Mouse (Mus musculus) intestine, postnatal 0 days (tissue): Measurements from ENCODE around the gene Ubap2. TPM values are rescaled to one million over a fixed set of nuclear protein-coding genes. Genes with fewer than 3 reads are reported as not detected.
A peak's percentile ranks its signal among the peaks of the same experiment; 100 is the strongest.

Experiments used
- ATAC-seq: fragments of 200-750 bp; cut with Nextera tagmentation; 2 replicates; pipeline ENCODE4 v1.8.0; 2017; ENCODE audit warnings: mild to moderate bottlenecking, moderate TSS enrichment, moderate library complexity
- H3K27ac ChIP-seq: fragments of 300-500 bp; sonication (generic); 2 replicates; pipeline ENCODE4 v1.5.1; 2014; ENCODE audit warnings: mild to moderate bottlenecking, low read depth, low read length, moderate library complexity
- H3K27me3 ChIP-seq: fragments of 300-500 bp; sonication (generic); replicated peaks from 2 replicates; pipeline ENCODE4 v1.6.1; 2014; ENCODE audit warnings: low read length, mixed read lengths; ENCODE audit not compliant: control insufficient read depth, insufficient read depth
- H3K36me3 ChIP-seq: fragments of 300-500 bp; sonication (generic); 2 replicates; pipeline ENCODE4 v1.6.1; 2014; ENCODE audit warnings: mild to moderate bottlenecking, moderate library complexity; ENCODE audit not compliant: control insufficient read depth, insufficient read depth
- H3K4me1 ChIP-seq: fragments of 300-500 bp; sonication (generic); replicated peaks from 2 replicates; pipeline ENCODE4 v1.6.1; 2014; ENCODE audit warnings: antibody characterized with exemption, low read length, mixed read lengths; ENCODE audit not compliant: control insufficient read depth, insufficient read depth
- H3K4me2 ChIP-seq: fragments of 300-500 bp; sonication (generic); replicated peaks from 2 replicates; pipeline ENCODE4 v1.6.1; 2014; ENCODE audit warnings: low read depth, mild to moderate bottlenecking, moderate library complexity
- H3K4me3 ChIP-seq: fragments of 300-500 bp; sonication (generic); 2 replicates; pipeline ENCODE4 v1.5.1; 2014; ENCODE audit warnings: low read depth, low read length
- H3K9ac ChIP-seq: fragments of 300-500 bp; sonication (generic); 2 replicates; pipeline ENCODE4 v1.6.1; 2014; ENCODE audit warnings: mild to moderate bottlenecking, low read depth, low read length
- H3K9me3 ChIP-seq: fragments of 300-500 bp; sonication (generic); 2 replicates; pipeline ENCODE4 v1.6.1; 2016; ENCODE audit warnings: mixed run types; ENCODE audit not compliant: control insufficient read depth
- CTCF ChIP-seq: sonication (generic); IDR thresholded peaks from 2 replicates; pipeline ENCODE4 v1.5.1; 2016; ENCODE audit warnings: low read depth, mild to moderate bottlenecking, control low read depth, antibody characterized with exemption, moderate library complexity
- WGBS: fragments of 180-500 bp; shearing (Covaris S2); extraction: QIAGEN DNeasy Blood & Tissue Kit; methylation state at CpG from one replicate; pipeline ENCODE4 v1.1.7; 2014; 5-methylcytosine and 5-hydroxymethylcytosine counted together
- polyA plus RNA-seq: library from polyadenylated mRNA; unstranded; fragments of >200 nt; fragmentation: Nextera tagmentation; extraction: Ambion mirVana; gene quantifications from 2 replicates; pipeline ENCODE4 v1.2.1, GENCODE M21; 2015

Ubap2 gene
- polyA plus RNA-seq, 1 experiment from 2014 or later = 15.3 TPM

GRCm38 (mm10) chr4:41189809-41190208 lies 85.1 kb downstream of the Ubap2 start:
- no peak overlapping the region for H3K4me2 ChIP-seq
- 84% methylated on average over 2 of the region's 2 CpGs for WGBS
- no peak overlapping the region for H3K27ac ChIP-seq
- no peaks in the 10 kb centered on the region for H3K9me3 ChIP-seq
- H3K27me3 ChIP-seq = no peaks in the 10 kb centered on the region
- no peaks in the 10 kb centered on the region for H3K4me1 ChIP-seq
- peaks cover 41% of the 10 kb centered on the region for H3K36me3 ChIP-seq
- TF ChIP-seq CTCF = no peak
- H3K9ac ChIP-seq = no peak overlapping the region
- no peak overlapping the region for H3K4me3 ChIP-seq
- no peak for ATAC-seq

GRCm38 (mm10) chr4:41179825-41180725 lies 94.9 kb downstream of the Ubap2 start:
- TF ChIP-seq CTCF = no peak
- no peaks in the 10 kb centered on the region for H3K27me3 ChIP-seq
- H3K36me3 ChIP-seq = peaks cover 34% of the 10 kb centered on the region
- no peak overlapping the region for H3K4me3 ChIP-seq
- H3K4me1 ChIP-seq = no peaks in the 10 kb centered on the region
- no peak overlapping the region for H3K27ac ChIP-seq
- 79% methylated on average over 15 of the region's 15 CpGs for WGBS
- no peaks in the 10 kb centered on the region for H3K9me3 ChIP-seq
- H3K4me2 ChIP-seq = no peak overlapping the region
- no peak for ATAC-seq
- no peak overlapping the region for H3K9ac ChIP-seq

- H3K4me3 ChIP-seq = no peak overlapping the region
- H3K27ac ChIP-seq = no peak overlapping the region
- TF ChIP-seq CTCF = no peak
- H3K4me2 ChIP-seq = no peak overlapping the region
- no peaks in the 10 kb centered on the region for H3K9me3 ChIP-seq
- ATAC-seq = no peak
- WGBS = 82% methylated on average over 2 of the region's 2 CpGs
- H3K27me3 ChIP-seq = no peaks in the 10 kb centered on the region
- H3K9ac ChIP-seq = no peak overlapping the region
- H3K36me3 ChIP-seq = peaks cover 24% of the 10 kb centered on the region
- no peaks in the 10 kb centered on the region for H3K4me1 ChIP-seq
Observed at GRCm38 (mm10) chr4:41174631-41175030, 100.3 kb downstream of the Ubap2 start.

- Histone ChIP-seq H3K4me3 (no peak overlapping the region), H3K36me3 (peaks cover 22% of the 10 kb centered on the region), H3K27me3 (no peaks in the 10 kb centered on the region), H3K27ac (no peak overlapping the region), H3K9me3 (no peaks in the 10 kb centered on the region), H3K9ac (no peak overlapping the region), H3K4me1 (no peaks in the 10 kb centered on the region), H3K4me2 (no peak overlapping the region)
- no peak for ATAC-seq
- TF ChIP-seq CTCF = peak; percentile 22; the same call in 1 of the 2 replicates
- WGBS = 68% methylated on average over 2 of the region's 2 CpGs
Observed at GRCm38 (mm10) chr4:41170970-41171369, 104.0 kb downstream of the Ubap2 start.

GRCm38 (mm10) chr4:41165693-41166475 lies 109.1 kb downstream of the Ubap2 start:
- H3K27ac ChIP-seq = no peak overlapping the region
- peaks cover 13% of the 10 kb centered on the region for H3K36me3 ChIP-seq
- no peaks in the 10 kb centered on the region for H3K9me3 ChIP-seq
- peak; percentile 80 for TF ChIP-seq CTCF
- H3K4me3 ChIP-seq = no peak overlapping the region
- H3K9ac ChIP-seq = no peak overlapping the region
- H3K27me3 ChIP-seq = no peaks in the 10 kb centered on the region
- H3K4me2 ChIP-seq = no peak overlapping the region
- H3K4me1 ChIP-seq = peaks cover 3% of the 10 kb centered on the region; the same call in 1 of the 2 replicates
- no peak for ATAC-seq
- WGBS = 59% methylated on average over 6 of the region's 6 CpGs

- Histone ChIP-seq H3K4me3 (no peak overlapping the region), H3K36me3 (peaks cover 13% of the 10 kb centered on the region), H3K9me3 (no peaks in the 10 kb centered on the region), H3K4me2 (no peak overlapping the region), H3K4me1 (peaks cover 3% of the 10 kb centered on the region; the same call in 1 of the 2 replicates), H3K9ac (no peak overlapping the region), H3K27ac (0 out of 2 replicates have a peak overlapping the region, but pooled peaks have one; percentile 16), H3K27me3 (no peaks in the 10 kb centered on the region)
- ATAC-seq = no peak
- no peak for TF ChIP-seq CTCF
- WGBS = 30% methylated on average over 2 of the region's 2 CpGs
Observed at GRCm38 (mm10) chr4:41164974-41165373, 110.0 kb downstream of the Ubap2 start.
